Mouse (Mus musculus): ENCODE data around the gene Sgtb.

Sgtb gene

DNA sequence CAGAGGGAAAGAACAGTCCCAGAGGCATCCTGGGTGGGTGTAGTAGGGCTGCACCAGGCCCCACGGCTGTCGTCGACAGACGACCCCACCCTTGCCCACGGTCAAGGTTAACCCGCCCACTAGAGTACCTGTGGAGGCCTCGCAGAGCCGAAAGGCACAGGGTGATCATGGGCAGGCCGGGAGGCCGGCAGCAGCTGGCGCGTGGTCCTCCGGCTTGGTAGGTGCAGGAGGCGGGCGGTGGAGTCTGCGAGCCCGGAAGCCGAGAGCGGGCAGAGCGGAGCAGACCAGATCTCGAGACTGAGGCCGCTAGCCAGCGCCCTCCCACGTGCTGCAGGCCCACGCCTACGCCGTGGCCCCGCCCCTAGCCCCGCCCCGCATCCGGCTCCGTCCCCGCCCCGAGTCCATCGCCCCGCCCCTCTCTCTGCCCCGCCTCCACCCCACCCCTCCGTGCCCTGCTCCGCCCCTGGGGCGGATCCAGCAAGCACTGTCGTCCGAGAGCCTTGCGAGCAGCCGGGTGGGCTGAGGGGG lies at the start of gene Sgtb, which contains the start of gene Nln:
Gene Sgtb (plus strand): TSS at position 454 of the 528 bp plus-strand sequence.
Gene Nln (minus strand): TSS at position 327 of the 528 bp plus-strand sequence.
- DNase-seq (ENCODE audit: low read depth): peak; percentile 94

DNA sequence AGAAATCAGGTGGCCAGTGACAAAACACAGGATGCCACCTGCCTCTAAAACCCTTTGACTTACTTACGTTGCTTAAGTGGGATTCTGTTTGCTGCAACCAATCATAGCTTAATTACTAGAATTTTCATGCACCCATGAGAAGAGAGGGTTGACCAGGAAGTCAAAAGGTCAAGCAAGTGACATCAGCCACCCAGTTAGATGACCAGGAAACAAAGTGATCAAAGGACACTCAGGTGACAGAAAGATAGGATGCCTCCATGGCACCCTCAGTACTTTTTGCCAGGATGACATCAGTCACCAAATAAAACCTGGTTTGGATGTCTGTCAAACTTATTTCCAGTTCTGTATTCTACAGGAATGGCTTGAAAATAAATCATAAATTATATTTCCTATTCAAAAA lies 49.3 kb upstream of the Sgtb start:
- DNase-seq (ENCODE audit: low read depth): no peak

- peak; percentile 41 for DNase-seq (ENCODE audit: low read depth)
Measured at GRCm38 (mm10) chr13:104061975-104062750, 47.4 kb upstream of the Sgtb start.

DNA sequence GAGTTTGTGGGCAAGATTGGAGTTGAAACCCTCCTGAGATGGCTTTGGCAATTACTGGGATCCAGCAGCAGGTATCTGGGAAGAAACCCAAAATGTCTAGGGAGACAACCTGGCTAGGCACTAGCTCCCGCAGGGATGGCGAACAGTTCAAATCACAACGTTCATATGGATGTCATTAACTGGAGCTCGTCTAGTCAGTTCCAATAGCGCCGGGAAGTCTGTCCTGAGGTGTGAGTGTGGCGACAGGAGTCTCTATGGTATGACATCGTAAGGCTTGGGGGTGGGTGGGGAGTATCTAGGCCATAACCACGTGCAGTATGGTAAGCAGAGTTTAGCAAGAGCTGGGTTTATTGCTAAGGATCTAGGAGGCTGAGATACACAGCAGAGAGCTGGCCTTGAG lies 46.5 kb upstream of the Sgtb start:
- no peak for DNase-seq (ENCODE audit: low read depth)

GRCm38 (mm10) chr13:104065649-104066347 lies 43.7 kb upstream of the Sgtb start:
- DNase-seq (ENCODE audit: low read depth): peak; percentile 67

DNA sequence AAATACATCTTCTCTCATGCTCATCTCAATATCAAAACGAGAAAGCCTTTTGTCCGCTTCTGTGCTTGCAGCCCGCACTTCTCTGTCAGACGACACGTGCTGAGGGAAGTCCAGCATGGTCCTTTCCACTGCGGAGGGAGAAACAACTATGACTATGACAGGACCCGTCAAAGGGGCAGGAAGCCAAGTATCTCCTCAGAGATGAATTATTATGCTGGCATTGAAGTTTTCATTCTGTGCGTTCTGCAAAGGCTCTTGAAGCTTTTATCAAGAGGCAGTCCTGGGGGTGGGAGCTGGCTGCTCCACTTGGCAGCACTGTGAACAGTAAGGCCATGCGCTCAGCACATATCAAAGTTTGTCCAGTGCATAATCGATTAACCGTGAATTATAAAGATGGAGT lies 40.3 kb upstream of the Sgtb start:
- DNase-seq (ENCODE audit: low read depth): no peak

DNA sequence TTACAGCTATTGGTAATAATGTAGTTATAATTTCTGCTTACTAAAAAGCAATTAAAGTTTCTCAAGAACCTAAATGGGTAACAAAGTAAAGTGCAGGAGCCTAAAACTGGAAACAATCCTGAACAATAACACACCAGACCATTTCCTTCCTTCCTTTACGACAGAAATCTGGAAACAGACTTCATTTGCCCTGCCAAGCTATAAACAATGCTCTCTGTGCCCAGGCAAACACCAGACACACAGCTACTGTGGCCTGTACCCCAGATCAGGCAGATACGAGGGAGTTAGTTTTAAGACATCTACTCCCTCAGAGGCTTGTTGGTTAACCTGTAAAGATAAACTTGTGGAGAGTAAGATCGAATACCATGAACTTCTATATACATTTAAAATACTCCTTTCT lies 38.8 kb upstream of the Sgtb start:
- no peak for DNase-seq (ENCODE audit: low read depth)

GRCm38 (mm10) chr13:104072351-104072750 lies 37.2 kb upstream of the Sgtb start:
- DNase-seq (ENCODE audit: low read depth): no peak

DNA sequence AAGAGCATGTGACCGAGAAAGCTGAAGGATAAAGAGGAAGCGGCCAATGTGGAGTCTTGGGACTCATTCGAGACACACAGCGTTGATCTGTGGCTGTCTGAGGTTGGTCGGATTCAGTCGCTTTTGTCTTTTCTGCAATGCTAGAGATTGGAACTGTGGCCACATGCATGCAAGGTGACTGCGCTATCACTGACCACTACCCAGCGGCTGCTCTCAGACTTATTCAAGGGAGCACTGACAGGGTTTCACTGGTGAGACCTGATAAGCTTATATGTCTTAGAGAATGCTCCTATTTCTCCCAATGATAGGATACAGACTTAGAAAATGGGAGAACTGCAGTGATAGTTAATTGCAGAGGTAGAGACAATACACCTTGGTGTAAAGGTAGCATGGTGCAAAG lies 35.3 kb upstream of the Sgtb start:
- no peak for DNase-seq (ENCODE audit: low read depth)

- peak; percentile 90 for DNase-seq (ENCODE audit: low read depth)
Measured at GRCm38 (mm10) chr13:104074731-104075130, 34.8 kb upstream of the Sgtb start.

DNA sequence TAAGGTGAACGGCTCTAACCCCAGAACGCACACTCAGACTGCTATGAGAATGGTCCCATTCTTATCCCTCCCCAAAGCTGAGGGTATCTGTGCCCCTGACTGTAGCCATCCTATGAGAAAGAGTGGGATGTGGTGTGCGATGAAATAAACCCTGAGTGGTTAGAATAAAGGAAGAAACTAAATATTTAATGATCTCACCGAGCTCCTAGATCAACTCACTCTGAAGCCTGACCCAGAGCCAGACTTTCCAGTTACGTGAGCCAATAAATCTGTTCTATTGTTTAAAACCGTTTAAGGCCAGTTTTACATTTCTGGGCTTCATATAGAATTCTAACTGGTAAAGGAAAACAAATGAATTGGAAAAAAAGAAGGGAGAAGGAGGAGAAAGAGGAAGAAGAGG lies 32.5 kb upstream of the Sgtb start:
- DNase-seq (ENCODE audit: low read depth): no peak

DNA sequence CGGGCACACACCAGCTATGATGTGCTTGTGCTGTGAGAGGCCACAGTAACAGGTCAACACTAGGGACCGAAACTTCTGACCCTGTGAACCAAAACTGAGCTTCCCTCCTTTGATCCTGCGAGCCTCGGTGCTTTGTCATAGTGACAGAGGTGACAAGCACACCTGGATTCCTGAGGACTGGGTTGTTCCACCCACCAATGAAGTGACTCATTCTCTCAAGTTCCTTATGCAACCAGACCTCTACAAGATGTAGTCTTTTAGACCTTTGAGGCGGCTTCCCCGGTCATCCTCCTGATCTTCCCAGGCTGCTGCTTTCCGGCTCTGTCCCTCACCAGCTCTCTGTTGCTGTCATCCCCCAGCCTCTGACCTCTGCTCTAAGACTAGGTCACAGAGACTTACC lies 27.0 kb upstream of the Sgtb start:
- no peak for DNase-seq (ENCODE audit: low read depth)

- DNase-seq (ENCODE audit: low read depth): no peak
Measured at GRCm38 (mm10) chr13:104084600-104084999, 24.9 kb upstream of the Sgtb start.

GRCm38 (mm10) chr13:104089387-104089786 lies 20.2 kb upstream of the Sgtb start:
- DNase-seq (ENCODE audit: low read depth): peak; percentile 73

DNA sequence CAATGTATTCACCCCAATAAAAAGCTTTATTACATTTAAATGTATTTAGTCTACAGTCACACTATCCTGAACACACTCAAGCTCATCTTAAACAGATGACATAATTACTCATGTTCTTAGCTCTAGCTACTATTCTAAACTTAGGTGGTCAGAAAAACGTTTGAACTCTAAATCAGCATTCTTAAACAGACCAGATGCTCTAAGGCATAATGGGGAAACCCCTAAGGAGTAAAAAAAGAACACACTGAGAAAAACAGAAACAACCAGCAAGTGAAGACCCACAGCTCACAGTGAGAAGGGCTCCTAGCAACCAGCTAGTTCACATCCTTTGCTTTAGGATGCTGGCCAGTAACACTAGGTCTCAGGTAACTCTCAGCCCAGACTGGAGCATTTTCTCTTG lies 17.8 kb upstream of the Sgtb start:
- no peak for DNase-seq (ENCODE audit: low read depth)

GRCm38 (mm10) chr13:104094531-104095385 lies 14.8 kb upstream of the Sgtb start:
- DNase-seq (ENCODE audit: low read depth): peak; percentile 89

DNA sequence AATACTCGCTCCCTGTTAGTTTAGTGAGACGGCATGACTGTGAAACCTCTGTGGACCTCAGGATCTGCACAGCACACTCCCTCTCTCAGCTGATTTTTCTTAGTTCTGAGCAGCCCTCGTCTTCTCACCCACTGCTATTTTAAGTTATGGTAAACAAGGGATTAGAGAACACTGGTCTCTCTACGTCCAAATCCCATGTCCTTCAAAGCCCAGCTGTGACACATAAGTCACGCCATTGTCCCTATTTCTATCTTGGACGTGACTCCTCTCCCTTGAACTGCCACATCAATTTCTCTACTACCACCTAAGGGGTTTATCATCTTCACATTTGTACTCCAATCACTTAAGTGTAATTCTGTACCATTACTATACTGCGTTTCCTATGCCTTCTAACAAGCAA lies 13.6 kb upstream of the Sgtb start:
- DNase-seq (ENCODE audit: low read depth): no peak

DNA sequence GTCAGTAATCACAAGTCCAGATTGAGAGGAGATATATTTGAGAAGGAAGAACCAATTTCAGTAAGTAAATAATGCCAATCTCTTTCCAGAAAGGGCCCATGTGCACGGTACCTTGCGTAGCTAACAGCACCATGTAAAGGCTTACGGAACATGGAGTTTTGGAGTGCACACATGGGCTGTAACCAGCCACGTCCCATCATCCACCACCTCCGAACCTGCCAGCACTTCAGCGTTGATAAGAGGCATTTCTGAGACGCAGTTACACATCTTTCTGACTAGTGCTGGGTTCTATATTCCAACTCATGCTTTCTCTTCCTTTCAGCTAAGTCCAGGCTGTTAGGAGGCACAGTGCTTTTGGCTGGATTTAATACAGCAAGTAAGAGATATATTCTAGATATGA lies 12.4 kb upstream of the Sgtb start:
- no peak for DNase-seq (ENCODE audit: low read depth)

DNA sequence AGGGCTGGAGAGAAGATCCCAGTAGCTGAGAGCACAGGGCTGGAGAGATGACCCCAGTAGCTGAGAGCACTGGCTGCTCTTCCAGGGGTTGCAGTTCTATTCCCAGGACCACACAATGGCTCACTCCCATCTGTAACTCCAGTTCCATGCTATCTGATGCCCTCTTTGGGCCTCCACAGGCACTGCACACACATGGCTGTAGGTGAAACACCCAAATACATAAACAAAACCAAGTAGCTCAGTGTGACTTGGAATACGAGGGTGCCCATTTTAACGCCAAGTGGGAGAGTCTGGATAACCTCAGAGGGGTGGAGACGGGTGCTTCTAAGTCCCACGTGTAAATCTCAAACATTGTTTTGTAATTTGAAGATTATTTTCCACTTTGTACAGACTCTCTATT lies 9.1 kb upstream of the Sgtb start:
- DNase-seq (ENCODE audit: low read depth): no peak

GRCm38 (mm10) chr13:104101606-104102235 lies 7.8 kb upstream of the Sgtb start:
- no peak for DNase-seq (ENCODE audit: low read depth)

- DNase-seq (ENCODE audit: low read depth): peak; percentile 35
Measured at GRCm38 (mm10) chr13:104108651-104109287, 772 bp upstream of the Sgtb start.

Measured in NIH3T3 (cell line).